Mouse (Mus musculus): ENCODE data around the gene Kcnn3.
A peak's percentile ranks its signal among the peaks of the same experiment; 100 is the strongest.

The Kcnn3 gene

DNA sequence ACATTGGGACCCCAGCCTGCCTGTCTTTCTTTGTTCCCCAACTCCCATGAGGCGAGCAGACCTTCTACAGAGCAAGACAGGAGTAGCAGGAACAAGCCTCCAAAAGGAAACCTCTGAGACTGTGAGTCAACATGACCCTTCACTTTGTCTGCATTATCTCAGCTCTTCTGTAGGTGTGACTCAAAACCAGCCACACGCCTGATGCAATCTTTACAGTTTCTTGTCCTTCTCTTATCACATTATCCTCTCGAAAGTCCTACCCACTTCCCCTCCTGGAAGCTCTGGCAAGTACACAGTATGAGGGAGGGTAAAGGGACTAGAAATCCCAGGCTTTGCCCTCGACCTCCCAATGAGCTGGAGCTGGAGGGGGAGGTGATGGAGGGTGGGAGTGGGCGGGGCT lies 166.1 kb downstream of the Kcnn3 start:
- no peak for DNase-seq

DNA sequence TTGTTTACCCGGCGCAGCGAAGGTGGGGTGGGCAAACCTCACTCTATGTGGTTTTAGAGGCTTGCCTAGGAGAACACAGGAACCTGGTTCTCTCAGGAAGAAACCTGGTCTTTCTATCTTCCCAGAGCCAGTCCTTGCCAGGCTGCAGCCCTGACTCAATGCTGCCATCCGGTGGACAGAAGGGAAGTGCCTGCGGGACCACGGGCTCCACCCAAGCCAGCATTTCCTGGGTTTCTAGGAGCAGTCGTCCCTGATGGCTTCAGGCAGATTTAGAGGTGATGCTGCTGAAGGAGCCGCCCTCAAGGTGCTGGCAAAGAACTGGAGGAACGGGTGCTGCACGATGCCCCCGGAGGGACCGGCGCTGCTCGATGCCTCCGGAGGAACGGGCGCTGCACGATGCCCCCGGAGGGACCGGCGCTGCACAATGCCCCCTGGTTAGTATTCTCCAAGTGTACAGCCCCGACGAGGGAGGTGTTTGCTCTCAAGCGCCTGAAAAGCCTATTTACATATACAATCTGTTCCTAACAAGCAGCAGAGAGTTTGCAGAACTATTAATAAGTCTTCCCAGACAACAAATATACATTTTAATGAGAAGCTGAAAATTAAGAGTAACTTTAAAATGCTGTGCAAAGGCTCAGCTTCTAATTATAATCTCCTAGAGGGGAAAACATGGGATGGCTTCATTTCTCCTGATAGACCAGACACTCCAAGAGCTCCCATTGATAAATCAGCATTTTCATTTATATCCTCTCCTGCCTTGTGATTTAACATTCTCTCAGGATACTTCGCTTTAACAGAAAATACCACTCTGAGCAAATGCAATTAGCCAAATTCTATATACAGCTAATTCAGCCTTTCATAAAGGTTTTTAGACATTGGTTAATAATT lies 169.0 kb downstream of the Kcnn3 start:
- DNase-seq = peak; percentile 85

GRCm38 (mm10) chr3:89691776-89692175 lies 171.8 kb downstream of the Kcnn3 start:
- no peak for DNase-seq

- no peak for DNase-seq
Measured at GRCm38 (mm10) chr3:89696152-89696821, 176.3 kb downstream of the Kcnn3 start.

- no peak for DNase-seq
Measured at GRCm38 (mm10) chr3:89698958-89699357, 179.0 kb downstream of the Kcnn3 start.

DNA sequence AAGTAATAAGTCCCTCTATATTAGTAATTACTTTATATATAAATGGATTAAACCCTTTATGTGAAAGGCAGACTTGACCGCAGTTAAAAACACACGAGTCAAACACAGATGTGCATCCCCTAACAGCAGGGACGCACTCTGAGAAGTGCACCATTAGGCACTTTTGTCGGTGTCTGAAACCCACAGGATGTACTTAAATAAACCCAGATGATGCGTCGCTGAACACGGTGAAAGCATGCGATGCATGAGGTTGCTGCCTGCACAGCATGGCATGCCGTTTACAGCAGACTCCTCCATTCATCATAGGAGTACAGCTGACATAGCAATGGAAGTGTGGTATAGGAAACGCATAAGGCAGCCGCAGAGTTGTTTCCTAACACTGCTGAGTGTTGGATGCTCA lies 180.5 kb downstream of the Kcnn3 start:
- DNase-seq = no peak

GRCm38 (mm10) chr3:89703596-89703995 lies 183.6 kb downstream of the Kcnn3 start:
- no peak for DNase-seq

- DNase-seq = no peak
Measured at GRCm38 (mm10) chr3:89704064-89704463, 184.1 kb downstream of the Kcnn3 start.

GRCm38 (mm10) chr3:89714359-89715206 lies 194.6 kb downstream of the Kcnn3 start, which contains the start of gene Adar:
Gene Adar, plus strand, starts transcription at chr3:89715022.
- peak; percentile 91 for DNase-seq

DNA sequence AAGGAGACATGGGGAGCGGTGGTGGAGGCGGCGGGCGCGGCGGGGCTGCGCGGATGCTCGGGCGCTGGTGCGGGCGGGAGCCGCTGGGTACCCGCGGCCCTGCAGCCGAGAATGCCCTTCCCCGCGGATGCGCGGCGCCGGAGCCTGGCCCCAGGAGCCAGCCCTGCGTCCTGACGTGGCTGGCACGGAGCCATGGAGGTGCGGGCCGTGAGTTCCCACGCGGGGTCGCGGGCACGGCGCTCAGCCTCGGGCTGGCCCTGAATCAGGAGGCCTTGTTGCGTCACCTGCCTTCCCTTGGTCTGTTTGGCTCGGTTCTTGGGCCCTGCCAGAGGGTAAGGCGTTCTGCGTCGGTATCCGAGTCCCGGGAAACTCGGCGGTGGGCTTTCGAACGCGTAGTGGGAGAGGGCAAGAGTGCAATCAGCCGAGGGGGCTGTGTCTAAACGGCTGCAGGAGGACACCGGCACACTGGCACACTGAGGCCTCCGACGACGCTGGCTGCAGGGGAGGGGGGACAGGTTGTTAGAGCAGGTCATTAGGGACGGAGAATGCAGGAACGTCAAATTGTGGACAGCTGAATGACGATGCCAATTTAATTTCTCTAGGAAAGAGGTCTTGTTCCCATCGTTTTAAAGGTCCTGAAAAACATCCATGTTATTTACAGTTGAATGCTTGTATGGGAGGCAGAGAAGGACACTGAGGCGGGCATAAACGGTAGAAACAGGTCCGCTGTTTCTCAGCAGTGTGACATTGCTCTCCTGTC lies 195.4 kb downstream of the Kcnn3 start:
- DNase-seq = peak; percentile 71

DNA sequence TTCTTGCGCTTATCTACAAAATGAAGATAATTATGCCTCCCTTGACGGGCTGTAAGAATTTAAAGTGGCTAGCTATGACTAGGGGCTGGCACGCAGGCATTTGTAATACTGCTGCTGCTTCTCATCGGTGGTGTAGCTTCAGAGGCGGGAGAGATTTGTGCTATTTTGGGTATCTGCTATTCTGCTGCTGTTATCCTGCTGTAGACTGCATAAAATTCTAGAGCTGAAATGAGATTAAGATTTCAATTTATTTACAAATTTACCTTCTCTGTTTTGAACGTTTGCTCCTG lies 195.9 kb downstream of the Kcnn3 start:
- DNase-seq = no peak

DNA sequence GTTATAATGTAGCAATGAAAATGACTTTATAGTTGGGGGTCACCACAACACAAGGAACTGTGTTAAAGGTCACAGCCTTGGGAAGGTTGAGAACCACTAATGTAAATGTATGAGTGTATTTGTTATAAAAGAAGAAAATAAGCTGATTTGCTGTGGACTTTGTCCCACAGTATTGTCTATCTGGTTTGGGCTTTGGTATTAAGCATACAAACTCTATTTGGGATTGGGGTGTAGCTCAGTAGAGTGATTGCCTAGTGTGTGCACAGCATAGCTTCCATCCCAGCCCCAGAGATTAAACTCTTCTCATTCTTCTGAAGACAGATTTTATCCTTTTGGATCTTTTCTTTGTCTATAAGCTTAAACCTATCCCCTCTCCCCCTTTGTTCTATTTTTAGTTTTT lies 202.1 kb downstream of the Kcnn3 start:
- DNase-seq = no peak

DNA sequence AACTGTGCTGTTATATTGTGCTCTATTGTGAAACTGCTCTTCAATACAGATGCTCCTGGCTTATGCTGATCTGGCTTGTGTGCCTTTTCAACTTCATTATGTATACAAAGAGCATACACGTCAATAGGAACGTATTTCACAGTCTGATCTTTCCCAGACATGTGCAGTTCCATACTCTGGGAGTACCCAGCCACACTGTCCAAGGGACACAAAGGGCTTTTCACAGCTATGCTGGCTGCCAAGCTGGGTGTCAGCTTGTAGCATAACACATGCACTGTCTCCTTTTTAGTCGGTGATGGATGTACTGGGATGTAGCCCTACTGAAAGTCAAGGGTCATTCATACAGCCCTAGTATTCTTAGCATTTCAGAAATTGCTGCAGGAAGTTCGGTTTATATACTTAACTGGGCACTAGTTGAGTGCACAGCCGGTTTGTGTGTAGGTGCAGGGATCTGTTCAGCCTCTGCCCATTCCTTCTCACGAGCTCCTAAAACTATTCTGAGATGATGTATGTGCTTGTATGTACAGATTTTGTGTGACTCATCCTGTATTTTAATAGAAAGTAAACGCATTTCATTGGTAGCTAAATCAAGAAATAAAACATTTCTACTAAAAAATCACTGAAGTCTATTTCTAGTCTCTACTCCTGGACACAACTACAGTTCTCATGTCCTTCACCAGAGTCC lies 203.6 kb downstream of the Kcnn3 start:
- DNase-seq = no peak
